Mouse (Mus musculus) kidney, adult 10 weeks (tissue): Measurements from ENCODE around the gene Olfr729. TPM values are rescaled to one million over a fixed set of nuclear protein-coding genes. Genes with fewer than 3 reads are reported as not detected.

Source experiments
- polyA plus RNA-seq: library from polyadenylated mRNA; stranded (reverse); fragments of 350-450 nt; fragmentation: Illumina TruSeq; extraction: RNeasy Lipid Tissue Mini Kit (QIAGEN cat#74804); gene quantifications from one replicate; pipeline ENCODE4 v1.2.3, GENCODE M21; 2014; ENCODE audit warnings: low read depth, low replicate concordance

Gene Olfr729
- not detected for polyA plus RNA-seq

GRCm38 (mm10) chr14:50152810-50153209 lies at the start of gene Olfr729:
Gene Olfr729, minus strand, starts transcription at chr14:50152910.

GRCm38 (mm10) chr14:50188098-50188497 lies 35.4 kb upstream of the Olfr729 start, which contains the start of gene Olfr730:
Gene Olfr730, minus strand, starts transcription at chr14:50188198.

GRCm38 (mm10) chr14:50142580-50142979 lies 10.1 kb downstream of the Olfr729 start, which contains the start of gene Olfr728:
Gene Olfr728, minus strand, starts transcription at chr14:50142680.

GRCm38 (mm10) chr14:50122886-50123285 lies 29.8 kb downstream of the Olfr729 start, which contains the start of gene Olfr727:
Gene Olfr727, plus strand, starts transcription at chr14:50123186.

Other genes with a start within 250 kb of the Olfr729 start
- gene Olfr723, start 221.1 kb downstream of the Olfr729 start, polyA plus RNA-seq = not detected
- not detected for gene Olfr724, start 189.6 kb downstream of the Olfr729 start, polyA plus RNA-seq
- gene Olfr725, start 112.5 kb downstream of the Olfr729 start, polyA plus RNA-seq = not detected
- not detected for gene Olfr726, start 62.0 kb downstream of the Olfr729 start, polyA plus RNA-seq
- not detected for gene Olfr727, start 29.7 kb downstream of the Olfr729 start, polyA plus RNA-seq
- not detected for gene Olfr728, start 10.2 kb downstream of the Olfr729 start, polyA plus RNA-seq
- gene Olfr730, start 35.3 kb upstream of the Olfr729 start, polyA plus RNA-seq = not detected
- not detected for gene Olfr731, start 89.0 kb upstream of the Olfr729 start, polyA plus RNA-seq
- gene Olfr732, start 131.3 kb upstream of the Olfr729 start, polyA plus RNA-seq = not detected
- not detected for gene Olfr733, start 148.6 kb upstream of the Olfr729 start, polyA plus RNA-seq
- gene Olfr734, start 173.9 kb upstream of the Olfr729 start, polyA plus RNA-seq = not detected
- not detected for gene Olfr735, start 196.0 kb upstream of the Olfr729 start, polyA plus RNA-seq
- 0.24 TPM for gene Tlr11, start 205.0 kb upstream of the Olfr729 start, polyA plus RNA-seq
- gene Olfr736, start 228.3 kb upstream of the Olfr729 start, polyA plus RNA-seq = not detected